Mouse (Mus musculus) kidney, embryonic 14.5 days (tissue): ENCODE data around the gene Pcna. TPM values are rescaled to one million over a fixed set of nuclear protein-coding genes. Genes with fewer than 3 reads are reported as not detected.
"Not testable (repeated sequence)": the region's sequence is repeated elsewhere in the genome, so short reads cannot be mapped to it uniquely, and the experiment has no call there.

Experiments
- ATAC-seq: fragments of 200-750 bp; cut with Nextera tagmentation; 2 replicates; pipeline ENCODE4 v1.8.0; 2017; ENCODE audit warnings: moderate number of reproducible peaks, mild to moderate bottlenecking, moderate TSS enrichment, moderate library complexity; ENCODE audit not compliant: low FRiP score, low TSS enrichment
- H3K27ac ChIP-seq: fragments of 300-500 bp; sonication (generic); 2 replicates; pipeline ENCODE4 v1.5.1; 2014; ENCODE audit warnings: low read depth, mild to moderate bottlenecking, low read length, moderate library complexity, mixed read lengths
- H3K27me3 ChIP-seq: fragments of 300-500 bp; sonication (generic); 2 replicates; pipeline ENCODE4 v1.6.1; 2014; ENCODE audit warnings: mild to moderate bottlenecking, low read length; ENCODE audit not compliant: control insufficient read depth, insufficient read depth
- H3K36me3 ChIP-seq: fragments of 300-500 bp; sonication (generic); 2 replicates; pipeline ENCODE4 v1.6.1; 2014; ENCODE audit warnings: low read length, mixed read lengths; ENCODE audit not compliant: control insufficient read depth, insufficient read depth
- H3K4me1 ChIP-seq: fragments of 300-500 bp; sonication (generic); 2 replicates; pipeline ENCODE4 v1.6.1; 2014; ENCODE audit warnings: low read length, mixed read lengths; ENCODE audit not compliant: control insufficient read depth, insufficient read depth
- H3K4me2 ChIP-seq: fragments of 300-500 bp; sonication (generic); replicated peaks from 2 replicates; pipeline ENCODE4 v1.6.1; 2014; ENCODE audit warnings: low read depth, mild to moderate bottlenecking, low read length
- H3K4me3 ChIP-seq: fragments of 300-500 bp; sonication (generic); 2 replicates; pipeline ENCODE4 v1.5.1; 2014; ENCODE audit warnings: mild to moderate bottlenecking, low read length
- H3K9ac ChIP-seq: fragments of 300-500 bp; sonication (generic); 2 replicates; pipeline ENCODE4 v1.6.1; 2014; ENCODE audit warnings: low read depth, mild to moderate bottlenecking, low read length, moderate library complexity
- H3K9me3 ChIP-seq: fragments of 300-500 bp; sonication (generic); 2 replicates; pipeline ENCODE4 v1.6.1; 2016; ENCODE audit warnings: low read length; ENCODE audit not compliant: control insufficient read depth
- WGBS: fragments of 180-500 bp; shearing (Covaris S2); extraction: QIAGEN DNeasy Blood & Tissue Kit; methylation state at CpG from one replicate; pipeline ENCODE4 v1.1.7; 2014; 5-methylcytosine and 5-hydroxymethylcytosine counted together
- polyA plus RNA-seq: library from polyadenylated mRNA; unstranded; fragments of >200 nt; fragmentation: Nextera tagmentation; extraction: Ambion mirVana; gene quantifications from 2 replicates; pipeline ENCODE4 v1.2.1, GENCODE M21; 2014

Gene Pcna
- polyA plus RNA-seq, result 339 and 383 TPM in 2 replicates

DNA sequence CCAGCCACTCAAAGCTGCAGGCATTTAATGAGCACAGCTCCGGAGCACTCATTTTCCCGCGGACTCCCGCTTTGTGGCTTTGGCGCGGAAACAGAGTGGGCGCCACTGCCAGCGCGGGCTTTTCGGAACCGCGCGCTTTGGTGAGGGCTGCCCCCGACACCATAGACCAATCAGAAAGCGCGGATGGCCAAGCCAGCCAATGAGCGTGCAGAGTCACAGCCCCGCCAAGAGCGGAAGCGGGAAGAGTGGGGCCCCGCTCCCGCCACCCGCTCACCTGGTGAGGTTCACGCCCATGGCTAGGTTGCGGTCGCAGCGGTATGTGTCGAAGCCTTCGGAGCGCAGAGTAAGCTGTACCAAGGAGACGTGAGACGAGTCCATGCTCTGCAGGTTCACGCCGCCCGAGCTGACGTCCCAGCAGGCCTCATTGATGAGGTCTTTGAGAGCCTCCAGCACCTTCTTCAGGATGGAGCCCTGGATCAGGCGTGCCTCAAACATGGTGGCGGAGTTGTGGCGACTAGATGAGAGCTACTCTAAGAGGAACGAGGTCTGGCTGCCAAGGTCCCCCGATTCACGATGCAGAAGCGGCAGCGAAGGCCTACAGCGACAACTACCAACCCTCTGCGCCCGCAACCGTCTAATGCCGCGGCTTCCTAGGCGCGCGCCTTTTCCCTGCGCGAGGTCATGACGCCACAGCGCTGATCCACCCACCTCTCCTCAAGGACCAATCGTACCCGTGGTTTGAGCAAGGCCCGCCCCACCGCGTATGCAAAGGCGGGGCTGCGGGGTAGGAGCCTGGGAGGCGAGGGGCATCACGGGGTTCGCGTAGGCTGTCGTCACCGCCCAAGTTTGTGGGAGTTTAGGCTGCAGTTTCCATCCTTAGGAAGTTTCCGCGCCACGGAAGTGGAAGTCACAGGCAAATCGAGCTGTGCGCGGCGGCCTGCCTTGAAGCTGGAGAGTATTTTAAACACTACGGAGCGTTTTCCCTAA is at the start of gene Pcna:
Gene Pcna, minus strand, starts transcription at position 773 of the 987 bp plus-strand sequence.
- Histone ChIP-seq H3K4me1 (peaks cover 19% of the 10 kb centered on the region), H3K9ac (peak within 1 kb of the TSS; percentile 64), H3K27ac (peak within 1 kb of the TSS; percentile 80), H3K4me2 (peak within 1 kb of the TSS; percentile 54), H3K36me3 (peaks cover 30% of the 10 kb centered on the region), H3K9me3 (no peaks in the 10 kb centered on the region), H3K4me3 (peak within 1 kb of the TSS; percentile 54), H3K27me3 (no peaks in the 10 kb centered on the region)
- under 1% methylated on average over 77 of the region's 79 CpGs for WGBS
- ATAC-seq, result peak; percentile 99

DNA sequence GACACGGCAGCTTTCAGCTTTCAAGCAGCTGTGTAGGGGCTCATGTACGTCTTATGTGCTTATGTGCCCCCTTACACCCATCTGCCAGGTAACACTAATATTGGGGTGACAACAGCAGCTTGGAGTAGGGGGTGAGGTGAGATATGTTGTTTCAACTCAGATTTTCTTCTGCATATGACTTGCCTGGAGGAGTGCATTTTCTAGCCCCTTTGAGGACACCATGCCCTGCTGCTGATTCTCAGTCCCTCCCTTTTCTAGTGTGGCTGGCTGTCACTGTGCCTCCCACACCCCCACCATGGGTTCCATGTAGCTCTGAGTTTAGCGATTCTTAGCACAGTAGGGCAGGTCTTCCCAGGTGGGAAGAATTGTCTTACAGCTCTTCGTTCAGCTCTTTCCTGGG is 48.3 kb upstream of the Pcna start:
- 91% methylated on average over 4 of the region's 4 CpGs for WGBS
- no peaks in the 10 kb centered on the region for H3K4me1 ChIP-seq
- no peak overlapping the region for H3K4me2 ChIP-seq
- no peak overlapping the region for H3K9ac ChIP-seq
- H3K27ac ChIP-seq, result no peak overlapping the region
- H3K27me3 ChIP-seq, result no peaks in the 10 kb centered on the region
- H3K36me3 ChIP-seq, result peaks cover 61% of the 10 kb centered on the region
- H3K4me3 ChIP-seq, result no peak overlapping the region
- ATAC-seq, result no peak
- H3K9me3 ChIP-seq, result no peaks in the 10 kb centered on the region

DNA sequence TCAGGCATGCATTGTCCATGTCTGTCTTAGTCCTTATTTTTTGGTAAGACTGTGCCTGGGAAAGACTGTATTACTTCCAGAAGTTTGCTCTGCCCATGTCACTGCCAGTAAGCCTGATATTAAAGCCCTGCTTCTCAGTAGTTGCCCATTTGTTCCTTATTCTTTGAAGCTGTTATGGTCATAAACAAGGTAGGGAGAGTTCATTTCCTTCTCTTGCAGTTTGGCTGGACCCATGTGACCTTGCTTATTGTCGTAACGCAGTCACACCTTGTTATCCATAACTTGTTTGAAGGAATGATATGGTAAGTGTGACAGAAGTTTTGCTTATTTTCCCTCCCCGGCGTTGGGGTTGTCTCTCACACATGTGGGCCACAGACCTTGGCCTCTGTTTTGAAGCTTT is 45.1 kb upstream of the Pcna start:
- Histone ChIP-seq H3K36me3 (peaks cover 65% of the 10 kb centered on the region), H3K9me3 (no peaks in the 10 kb centered on the region), H3K4me1 (no peaks in the 10 kb centered on the region), H3K9ac (no peak overlapping the region), H3K4me3 (no peak overlapping the region), H3K4me2 (no peak overlapping the region), H3K27ac (no peak overlapping the region), H3K27me3 (no peaks in the 10 kb centered on the region)
- 93% methylated on average over 4 of the region's 4 CpGs for WGBS
- no peak for ATAC-seq

DNA sequence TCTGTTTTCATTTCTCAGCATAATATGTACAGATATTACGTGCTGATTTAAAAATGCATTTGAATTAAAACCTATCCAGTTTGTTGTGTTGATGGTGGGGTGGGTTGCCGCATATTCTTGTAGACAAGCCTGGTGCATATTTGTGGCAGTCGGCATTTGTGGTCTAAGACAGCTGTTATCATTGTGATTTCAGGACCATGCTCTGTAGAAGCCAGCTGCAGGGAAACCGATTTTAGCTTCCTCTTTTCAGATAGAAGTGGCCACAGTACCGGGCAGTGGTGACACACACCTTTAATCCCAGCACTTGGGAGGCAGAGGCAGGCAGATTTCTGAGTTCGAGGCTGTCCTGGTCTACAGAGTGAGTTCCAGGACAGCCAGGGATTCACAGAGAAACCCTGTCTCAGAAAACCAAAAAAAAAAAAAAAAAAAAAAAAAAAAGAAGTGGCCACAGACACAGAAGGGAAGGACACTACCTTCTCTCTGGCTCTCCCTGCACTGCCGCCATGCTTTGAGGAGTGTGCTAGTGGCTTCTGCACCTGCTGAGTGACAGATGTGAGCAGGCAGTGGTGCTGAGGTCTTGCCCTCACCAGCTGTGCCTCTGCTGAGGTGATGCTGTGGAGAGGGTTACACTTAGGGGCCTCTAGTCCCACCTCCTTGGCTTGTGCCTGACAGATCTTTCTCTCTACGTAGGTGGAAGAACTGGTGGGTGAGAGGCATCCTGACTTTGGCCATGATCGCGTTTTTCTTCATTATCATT is 40.8 kb upstream of the Pcna start:
- Histone ChIP-seq H3K4me2 (no peak overlapping the region), H3K4me1 (0 out of 2 replicates have a peak, but pooled peaks cover 4% of the 10 kb centered on the region), H3K9ac (no peak overlapping the region), H3K9me3 (no peaks in the 10 kb centered on the region), H3K36me3 (peaks cover 42% of the 10 kb centered on the region), H3K27me3 (no peaks in the 10 kb centered on the region), H3K4me3 (no peak overlapping the region), H3K27ac (no peak overlapping the region)
- ATAC-seq, result no peak
- WGBS, result 92% methylated on average over 10 of the region's 10 CpGs

DNA sequence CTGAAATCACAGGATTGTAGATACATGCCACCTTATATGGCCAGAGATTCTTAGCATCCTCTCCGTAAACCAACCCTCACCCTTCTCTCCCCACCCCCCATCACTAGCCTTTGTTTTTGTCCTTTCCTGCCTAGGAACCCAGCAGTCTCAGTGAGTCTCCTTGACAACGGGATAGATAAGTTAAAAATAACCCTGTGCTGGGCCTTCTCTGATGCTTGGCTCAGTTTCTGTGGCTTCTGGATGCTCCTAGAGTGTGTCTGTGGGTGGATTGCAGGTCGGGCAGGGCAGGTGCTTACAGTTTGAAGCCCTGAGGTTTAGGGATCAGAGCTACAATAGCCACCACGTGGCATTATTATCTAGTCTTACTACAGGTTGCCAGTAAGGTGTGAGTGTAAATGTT is 39.0 kb upstream of the Pcna start:
- Histone ChIP-seq H3K27me3 (no peaks in the 10 kb centered on the region), H3K9me3 (no peaks in the 10 kb centered on the region), H3K36me3 (peaks cover 25% of the 10 kb centered on the region), H3K4me1 (0 out of 2 replicates have a peak, but pooled peaks cover 4% of the 10 kb centered on the region), H3K4me3 (no peak overlapping the region), H3K9ac (no peak overlapping the region), H3K4me2 (no peak overlapping the region), H3K27ac (no peak overlapping the region)
- 57% methylated on average over 4 of the region's 4 CpGs for WGBS
- no peak for ATAC-seq

DNA sequence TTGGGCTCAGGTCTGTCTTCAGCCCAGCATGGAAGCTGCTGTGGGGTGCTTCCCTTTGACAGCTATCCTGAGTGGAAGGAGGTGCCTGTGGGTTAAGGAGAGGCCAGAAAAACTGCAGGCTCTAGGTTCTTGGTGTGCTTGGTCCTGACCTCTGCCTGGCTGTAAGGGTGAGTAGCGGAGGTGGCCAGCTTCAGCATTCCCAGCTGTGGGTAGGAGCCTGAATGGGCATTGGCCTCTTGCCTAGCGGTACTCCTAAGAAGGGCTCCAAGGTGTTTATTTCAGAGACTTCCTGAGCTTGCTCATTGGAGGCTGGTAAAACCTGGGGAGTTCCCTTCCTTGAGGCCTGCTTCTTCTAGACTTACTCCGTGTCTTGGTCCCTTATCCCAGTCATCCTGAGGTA is 38.2 kb upstream of the Pcna start:
- Histone ChIP-seq H3K4me2 (no peak overlapping the region), H3K27ac (no peak overlapping the region), H3K4me1 (0 out of 2 replicates have a peak, but pooled peaks cover 4% of the 10 kb centered on the region), H3K9ac (no peak overlapping the region), H3K27me3 (no peaks in the 10 kb centered on the region), H3K9me3 (no peaks in the 10 kb centered on the region), H3K4me3 (no peak overlapping the region), H3K36me3 (peaks cover 25% of the 10 kb centered on the region)
- ATAC-seq, result no peak
- WGBS, result 75% methylated on average over 3 of the region's 3 CpGs

DNA sequence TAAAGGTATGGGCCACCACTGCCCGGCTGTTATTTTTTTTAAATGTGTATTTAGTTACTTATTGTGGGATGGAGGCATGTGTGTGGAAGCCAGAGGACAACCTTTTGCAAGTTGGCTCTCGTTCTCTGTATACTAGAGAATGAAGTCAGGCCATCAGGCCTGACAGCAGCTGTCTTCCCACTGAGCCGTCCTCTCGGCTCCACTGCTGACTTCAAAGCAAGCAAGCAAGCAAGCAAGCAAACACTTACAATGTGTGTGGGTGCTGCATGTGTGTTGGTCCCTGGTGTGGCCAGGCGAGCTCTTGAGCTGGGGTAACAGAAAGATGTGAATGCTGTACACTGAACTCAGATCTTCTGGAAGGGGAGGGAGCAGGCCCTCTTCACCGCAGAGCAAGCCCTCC is 37.7 kb upstream of the Pcna start:
- Histone ChIP-seq H3K4me1 (0 out of 2 replicates have a peak, but pooled peaks cover 4% of the 10 kb centered on the region), H3K27ac (no peak overlapping the region), H3K9ac (no peak overlapping the region), H3K4me3 (no peak overlapping the region), H3K9me3 (no peaks in the 10 kb centered on the region), H3K4me2 (no peak overlapping the region), H3K36me3 (peaks cover 21% of the 10 kb centered on the region), H3K27me3 (no peaks in the 10 kb centered on the region)
- no peak for ATAC-seq
- 87% methylated on average over 6 of the region's 6 CpGs for WGBS

DNA sequence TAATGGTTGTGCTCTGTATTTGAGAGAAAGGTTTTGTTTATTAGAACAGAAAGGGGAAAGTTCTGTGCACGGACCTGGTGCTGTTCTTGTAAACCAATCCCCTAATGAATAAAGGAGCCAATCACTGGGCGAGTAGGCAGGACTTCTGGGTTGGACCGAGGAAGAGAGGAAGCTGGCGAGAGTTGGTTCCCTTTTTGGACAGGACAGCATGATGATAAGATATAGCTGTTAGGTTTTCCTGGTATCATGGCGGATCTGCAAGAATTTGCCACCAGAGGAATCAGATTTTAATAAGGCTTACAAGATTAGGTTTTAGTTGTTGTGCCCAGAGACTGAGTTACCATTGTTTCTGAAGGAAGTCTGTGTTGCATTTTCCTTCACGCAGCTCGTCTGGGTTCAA is 36.1 kb upstream of the Pcna start:
- WGBS, result 68% methylated on average over 5 of the region's 7 CpGs
- not testable (repeated sequence) for H3K4me3 ChIP-seq, H3K9me3 ChIP-seq, H3K27me3 ChIP-seq, H3K9ac ChIP-seq, H3K27ac ChIP-seq, H3K4me2 ChIP-seq, ATAC-seq, H3K36me3 ChIP-seq, H3K4me1 ChIP-seq
